Mouse (Mus musculus) embryonic facial prominence, embryonic 13.5 days (tissue): ENCODE measurements at regions not wholly inside any gene's neighbourhood (a gene's known extent, or its start where the extent isn't known, plus 50 kb on each side); places are given as distances from the start of the nearest gene placed in this dataset.
A peak's percentile ranks its signal among the peaks of the same experiment; 100 is the strongest.

Experiments used
- ATAC-seq: fragments of 200-750 bp; cut with Nextera tagmentation; 2 replicates; pipeline ENCODE4 v1.8.0; 2017; ENCODE audit warnings: low read depth; ENCODE audit not compliant: insufficient number of reproducible peaks, insufficient read depth, low FRiP score, low TSS enrichment
- H3K27ac ChIP-seq: fragments of 300-500 bp; sonication (generic); 2 replicates; pipeline ENCODE4 v1.5.1; 2015; ENCODE audit warnings: moderate library complexity, mild to moderate bottlenecking, inconsistent platforms
- H3K27me3 ChIP-seq: fragments of 300-500 bp; sonication (generic); 2 replicates; pipeline ENCODE4 v1.6.1; 2015; ENCODE audit warnings: mild to moderate bottlenecking, inconsistent platforms
- H3K36me3 ChIP-seq: fragments of 300-500 bp; sonication (generic); 2 replicates; pipeline ENCODE4 v1.6.1; 2015; ENCODE audit warnings: mild to moderate bottlenecking, inconsistent platforms
- H3K4me1 ChIP-seq: fragments of 300-500 bp; sonication (generic); 2 replicates; pipeline ENCODE4 v1.6.1; 2015; ENCODE audit warnings: inconsistent platforms
- H3K4me2 ChIP-seq: fragments of 300-500 bp; sonication (generic); 2 replicates; pipeline ENCODE4 v1.6.1; 2015; ENCODE audit warnings: moderate library complexity, mild to moderate bottlenecking, inconsistent platforms
- H3K4me3 ChIP-seq: fragments of 300-500 bp; sonication (generic); 2 replicates; pipeline ENCODE4 v1.5.1; 2015; ENCODE audit warnings: mild to moderate bottlenecking, inconsistent platforms
- H3K9ac ChIP-seq: fragments of 300-500 bp; sonication (generic); 2 replicates; pipeline ENCODE4 v1.6.1; 2015; ENCODE audit warnings: mild to moderate bottlenecking, inconsistent platforms
- H3K9me3 ChIP-seq: fragments of 300-500 bp; sonication (generic); 2 replicates; pipeline ENCODE4 v1.6.1; 2016; ENCODE audit warnings: inconsistent platforms
- WGBS: fragments of 180-500 bp; shearing (Covaris S2); methylation state at CpG from one replicate; pipeline ENCODE4 v1.1.7; 2015; ENCODE audit warnings: mixed read lengths; 5-methylcytosine and 5-hydroxymethylcytosine counted together

DNA sequence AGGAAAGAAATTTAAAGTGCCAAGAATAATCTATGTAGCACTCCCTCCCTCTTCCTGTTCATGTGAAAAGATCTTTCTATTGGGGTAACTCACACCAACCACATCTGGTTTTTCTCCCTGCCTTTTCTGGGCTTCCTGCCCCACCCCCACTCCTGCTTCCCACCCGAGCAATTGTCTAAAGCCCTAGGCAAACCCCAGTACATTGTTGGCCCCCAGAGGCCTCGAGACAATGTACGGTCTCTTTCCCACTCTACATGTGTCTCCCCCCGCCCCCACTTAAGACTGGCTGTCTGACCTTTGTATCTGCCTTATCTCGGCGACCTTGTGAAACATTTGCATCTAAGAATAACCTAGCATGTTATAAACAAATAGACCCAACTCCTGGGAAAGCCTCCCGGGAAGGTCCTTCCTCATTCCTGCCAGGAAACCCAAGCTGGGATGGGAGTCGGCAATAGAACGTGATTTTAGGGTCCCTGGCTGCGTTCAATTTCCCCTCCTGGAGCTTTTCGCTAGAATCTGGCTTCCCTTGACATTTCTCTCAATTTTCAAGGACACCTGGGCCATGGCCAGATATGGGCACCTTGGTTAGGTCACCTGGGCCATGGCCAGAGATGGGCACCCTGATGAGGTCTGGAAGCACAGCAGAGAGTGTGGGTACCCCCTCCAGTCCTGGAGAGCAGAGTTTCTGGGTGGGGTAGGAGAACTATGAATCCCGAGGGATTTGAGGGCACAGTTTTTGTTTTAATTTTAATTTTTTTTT, 97.9 kb upstream of the Map4k3 start:
- Histone ChIP-seq H3K4me2 (peak overlapping the region; percentile 44), H3K9me3 (no peaks in the 10 kb centered on the region), H3K9ac (no peak overlapping the region), H3K4me1 (peaks cover 31% of the 10 kb centered on the region), H3K27me3 (no peaks in the 10 kb centered on the region), H3K4me3 (no peak overlapping the region), H3K36me3 (no peaks in the 10 kb centered on the region), H3K27ac (peak overlapping the region; percentile 78)
- WGBS: 30% methylated on average over 12 of the region's 12 CpGs
- ATAC-seq: peak; percentile 60; the same call in 1 of the 2 replicates

GRCm38 (mm10) chr17:80825518-80825901, 97.2 kb upstream of the Map4k3 start:
- H3K9ac ChIP-seq: no peak overlapping the region

DNA sequence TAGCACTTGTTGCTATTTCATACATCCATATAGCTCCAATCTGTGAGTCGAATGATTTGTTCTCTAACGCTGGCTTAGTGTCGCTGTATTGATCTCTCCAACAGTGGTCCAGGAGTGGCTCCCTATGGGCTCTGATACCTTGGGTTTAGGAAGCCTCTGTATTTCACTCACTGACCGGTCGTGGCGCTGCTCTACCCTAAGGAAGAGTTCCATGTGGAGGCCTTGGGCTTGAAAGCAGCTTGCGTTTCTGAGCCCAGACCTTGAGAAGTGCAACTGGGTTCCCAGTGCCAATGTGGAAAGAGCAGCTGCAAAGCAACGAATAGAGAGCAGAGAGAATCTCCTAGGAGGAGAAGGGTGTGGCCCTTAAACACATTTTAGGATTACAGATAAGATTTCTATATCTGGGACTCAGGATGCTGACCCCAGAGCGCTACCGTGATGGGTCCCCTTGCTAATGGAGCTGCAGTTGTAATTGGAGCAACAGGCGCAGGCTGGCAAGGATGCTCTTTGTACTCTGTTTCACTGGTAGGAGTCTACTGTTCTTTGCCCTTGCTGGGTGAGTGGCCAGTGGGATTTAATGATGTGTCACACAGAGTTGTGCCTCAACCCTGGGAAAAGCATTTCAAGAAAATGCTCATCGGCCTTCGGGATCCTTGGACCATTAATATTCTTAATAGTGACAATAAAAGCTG, 96.7 kb upstream of the Map4k3 start:
- Histone ChIP-seq H3K27me3 (no peaks in the 10 kb centered on the region), H3K36me3 (no peaks in the 10 kb centered on the region), H3K9me3 (no peaks in the 10 kb centered on the region), H3K27ac (peak overlapping the region; percentile 78), H3K9ac (no peak overlapping the region), H3K4me3 (no peak overlapping the region), H3K4me2 (peak overlapping the region; percentile 44), H3K4me1 (peaks cover 30% of the 10 kb centered on the region)
- no peak for ATAC-seq
- 82% methylated on average over 13 of the region's 13 CpGs for WGBS

More at GRCm38 (mm10) chr17:80825518-80825901, 97.2 kb upstream of the Map4k3 start:
- Histone ChIP-seq H3K4me1 (peaks cover 33% of the 10 kb centered on the region), H3K9me3 (no peaks in the 10 kb centered on the region), H3K36me3 (no peaks in the 10 kb centered on the region), H3K27ac (peak overlapping the region; percentile 78), H3K27me3 (no peaks in the 10 kb centered on the region), H3K4me3 (0 out of 2 replicates have a peak overlapping the region, but pooled peaks have one; percentile 12), H3K4me2 (peak overlapping the region; percentile 44)
- WGBS: 11% methylated on average over 10 of the region's 10 CpGs
- ATAC-seq: peak; percentile 67

- no peak overlapping the region for H3K4me3 ChIP-seq
These were observed 96.0 kb upstream of the Map4k3 start for GRCm38 (mm10) chr17:80824261-80824660.

GRCm38 (mm10) chr17:80820888-80821287, 92.6 kb upstream of the Map4k3 start:
- Histone ChIP-seq H3K27ac (no peak overlapping the region), H3K9ac (no peak overlapping the region), H3K27me3 (no peaks in the 10 kb centered on the region), H3K4me3 (no peak overlapping the region), H3K9me3 (no peaks in the 10 kb centered on the region; the same call in 1 of the 2 replicates), H3K4me2 (no peak overlapping the region), H3K36me3 (no peaks in the 10 kb centered on the region), H3K4me1 (peaks cover 26% of the 10 kb centered on the region)
- ATAC-seq: no peak
- WGBS: 54% methylated on average over 8 of the region's 8 CpGs

More at GRCm38 (mm10) chr17:80824261-80824660, 96.0 kb upstream of the Map4k3 start:
- no peaks in the 10 kb centered on the region for H3K36me3 ChIP-seq
- 75% methylated on average over 2 of the region's 2 CpGs for WGBS
- no peak overlapping the region for H3K27ac ChIP-seq
- no peak overlapping the region for H3K4me2 ChIP-seq
- no peaks in the 10 kb centered on the region for H3K27me3 ChIP-seq
- no peak for ATAC-seq
- H3K9me3 ChIP-seq: no peaks in the 10 kb centered on the region
- H3K4me1 ChIP-seq: peaks cover 30% of the 10 kb centered on the region
- H3K9ac ChIP-seq: no peak overlapping the region

DNA sequence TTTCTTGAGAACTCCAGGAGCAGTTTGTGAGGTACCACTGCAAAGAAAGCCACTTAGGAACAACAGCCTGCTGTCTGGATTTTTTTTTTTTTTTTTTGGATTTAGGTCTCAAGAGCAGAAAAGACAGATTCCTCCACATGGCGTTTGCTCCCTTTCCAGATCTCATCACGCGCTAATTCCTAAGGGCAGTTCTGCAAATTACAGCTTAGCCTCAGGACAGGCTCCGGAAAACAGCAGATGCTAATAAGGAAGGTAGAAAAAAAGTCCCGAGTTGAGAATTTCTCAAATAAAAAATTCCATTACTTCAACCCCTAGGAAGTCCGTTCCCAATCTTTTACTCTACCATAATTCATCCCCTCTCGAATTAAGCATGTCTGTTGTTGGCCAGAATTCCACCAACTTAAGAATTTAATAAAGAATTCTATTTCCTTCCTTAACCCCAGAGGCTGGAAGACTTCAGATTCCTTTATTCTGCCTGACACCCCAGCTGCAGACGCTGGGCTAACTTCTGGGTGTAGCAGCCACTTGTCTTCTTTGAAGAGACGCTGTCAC, 90.3 kb upstream of the Map4k3 start:
- WGBS: 34% methylated on average over 9 of the region's 9 CpGs
- Histone ChIP-seq H3K9me3 (no peaks in the 10 kb centered on the region; the same call in 1 of the 2 replicates), H3K27ac (0 out of 2 replicates have a peak overlapping the region, but pooled peaks have one; percentile 22), H3K4me1 (peaks cover 16% of the 10 kb centered on the region; the same call in 1 of the 2 replicates), H3K4me2 (peak overlapping the region; percentile 24; the same call in 1 of the 2 replicates), H3K36me3 (no peaks in the 10 kb centered on the region), H3K4me3 (no peak overlapping the region), H3K27me3 (no peaks in the 10 kb centered on the region), H3K9ac (no peak overlapping the region)
- ATAC-seq: no peak

GRCm38 (mm10) chr17:80815747-80816146, 87.5 kb upstream of the Map4k3 start:
- no peak overlapping the region for H3K4me2 ChIP-seq
- H3K27me3 ChIP-seq: no peaks in the 10 kb centered on the region
- H3K27ac ChIP-seq: no peak overlapping the region
- no peak overlapping the region for H3K4me3 ChIP-seq
- 78% methylated on average over 4 of the region's 4 CpGs for WGBS
- peaks cover 11% of the 10 kb centered on the region; the same call in 1 of the 2 replicates for H3K4me1 ChIP-seq
- no peak overlapping the region for H3K9ac ChIP-seq
- no peak for ATAC-seq
- H3K36me3 ChIP-seq: no peaks in the 10 kb centered on the region
- no peaks in the 10 kb centered on the region; the same call in 1 of the 2 replicates for H3K9me3 ChIP-seq

GRCm38 (mm10) chr17:80813194-80813593, 84.9 kb upstream of the Map4k3 start:
- 82% methylated on average over 10 of the region's 10 CpGs for WGBS
- H3K4me3 ChIP-seq: no peak overlapping the region
- no peak overlapping the region for H3K9ac ChIP-seq
- H3K4me2 ChIP-seq: no peak overlapping the region
- no peaks in the 10 kb centered on the region; the same call in 1 of the 2 replicates for H3K9me3 ChIP-seq
- H3K27ac ChIP-seq: no peak overlapping the region
- H3K4me1 ChIP-seq: peaks cover 5% of the 10 kb centered on the region; the same call in 1 of the 2 replicates
- H3K36me3 ChIP-seq: no peaks in the 10 kb centered on the region
- no peak for ATAC-seq
- H3K27me3 ChIP-seq: no peaks in the 10 kb centered on the region

GRCm38 (mm10) chr17:80809275-80809674, 81.0 kb upstream of the Map4k3 start:
- Histone ChIP-seq H3K4me2 (no peak overlapping the region), H3K9me3 (no peaks in the 10 kb centered on the region), H3K27me3 (no peaks in the 10 kb centered on the region), H3K4me1 (0 out of 2 replicates have a peak, but pooled peaks cover 4% of the 10 kb centered on the region), H3K9ac (no peak overlapping the region), H3K4me3 (no peak overlapping the region), H3K36me3 (no peaks in the 10 kb centered on the region), H3K27ac (no peak overlapping the region)
- 82% methylated on average over 5 of the region's 5 CpGs for WGBS
- ATAC-seq: no peak

DNA sequence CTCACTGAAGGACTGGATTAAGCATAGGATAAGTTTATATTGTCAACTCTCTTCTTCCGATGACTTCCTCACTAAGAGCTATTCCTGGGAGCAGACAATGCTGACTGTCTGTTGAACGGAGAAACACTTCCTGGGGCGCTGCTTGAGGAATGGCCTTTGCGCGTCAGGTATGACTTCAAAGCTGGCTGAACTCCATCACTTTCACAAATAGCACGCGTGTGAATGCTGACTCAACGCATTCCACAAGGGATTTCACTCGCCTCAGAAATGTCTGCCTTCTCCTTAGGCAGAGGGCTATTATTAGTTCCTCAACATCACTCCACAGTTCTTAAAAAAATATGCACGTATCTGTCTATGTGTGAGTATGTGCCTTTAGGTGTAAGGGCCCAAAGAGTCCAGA, 79.8 kb upstream of the Map4k3 start:
- WGBS: 58% methylated on average over 10 of the region's 10 CpGs
- no peaks in the 10 kb centered on the region for H3K27me3 ChIP-seq
- H3K9ac ChIP-seq: no peak overlapping the region
- H3K4me1 ChIP-seq: 0 out of 2 replicates have a peak, but pooled peaks cover 4% of the 10 kb centered on the region
- H3K4me2 ChIP-seq: no peak overlapping the region
- no peak for ATAC-seq
- H3K27ac ChIP-seq: no peak overlapping the region
- H3K9me3 ChIP-seq: no peaks in the 10 kb centered on the region
- no peak overlapping the region for H3K4me3 ChIP-seq
- no peaks in the 10 kb centered on the region for H3K36me3 ChIP-seq

GRCm38 (mm10) chr17:80803361-80803915, 75.2 kb upstream of the Map4k3 start:
- peaks cover 31% of the 10 kb centered on the region for H3K4me1 ChIP-seq
- H3K9ac ChIP-seq: no peak overlapping the region
- ATAC-seq: no peak
- no peak overlapping the region for H3K4me3 ChIP-seq
- H3K27ac ChIP-seq: no peak overlapping the region
- 71% methylated on average over 8 of the region's 8 CpGs for WGBS
- no peak overlapping the region for H3K4me2 ChIP-seq
- H3K27me3 ChIP-seq: no peaks in the 10 kb centered on the region
- no peaks in the 10 kb centered on the region for H3K36me3 ChIP-seq
- no peaks in the 10 kb centered on the region for H3K9me3 ChIP-seq
